ENCODE assay signal across 14 mouse cellular contexts in the genomic region with DNA sequence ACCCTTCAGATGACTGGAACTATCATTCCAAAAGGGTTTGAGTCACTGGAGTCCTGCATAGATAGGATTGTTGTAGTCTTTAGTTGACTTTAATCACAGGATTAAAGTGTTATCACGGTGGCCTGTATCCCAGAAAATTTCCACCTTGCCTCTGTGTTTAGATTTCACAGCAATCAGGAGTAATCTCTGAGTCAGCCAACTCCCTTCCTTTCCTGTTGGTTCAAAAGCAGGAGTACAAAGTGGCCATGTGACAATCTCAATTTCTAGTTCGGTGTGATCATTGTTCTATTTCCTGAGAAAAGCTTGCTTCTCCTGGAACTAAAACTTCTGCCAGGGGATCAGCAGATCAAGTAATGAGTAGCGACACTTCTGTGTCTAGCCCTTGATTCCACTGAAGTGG.
"Had no signal": no experiment of that assay in that cellular context is flagged by ENCODE, and none has a peak within 500 bp of the region (broad histone marks: within the 10 kb centered on the region; RNA-seq: fewer than 3 reads in every experiment).

No protein-coding gene starts in this region.

- H3K27me3 ChIP-seq: limb, embryonic 13.5 days; liver, embryonic 12.5 days; liver, embryonic 15.5 days; megakaryocyte, embryonic 14.5 days; midbrain, embryonic 13.5 days had no signal

- H3K9me3 ChIP-seq: limb, embryonic 10.5 days; limb, embryonic 13.5 days; liver, embryonic 12.5 days; liver, embryonic 15.5 days; megakaryocyte, embryonic 14.5 days; midbrain, embryonic 10.5 days; midbrain, embryonic 13.5 days had no signal

- H3K9ac ChIP-seq: limb, embryonic 13.5 days; liver, embryonic 12.5 days; liver, embryonic 15.5 days; midbrain, embryonic 13.5 days had no signal

- DNase-seq: kidney, adult 2 months; kidney, postnatal 25 days; liver; thymus, adult 18-20 months; thymus, postnatal 36 days had no signal

- H3K4me2 ChIP-seq: limb, embryonic 13.5 days; liver, embryonic 12.5 days; liver, embryonic 15.5 days; midbrain, embryonic 13.5 days had no signal

- H3K36me3 ChIP-seq: limb, embryonic 10.5 days; limb, embryonic 13.5 days; liver, embryonic 12.5 days; liver, embryonic 15.5 days; midbrain, embryonic 10.5 days; midbrain, embryonic 13.5 days had no signal

- H3K27ac ChIP-seq: kidney, postnatal 0 days; limb, embryonic 10.5 days; limb, embryonic 13.5 days; liver, embryonic 12.5 days; liver, embryonic 15.5 days; midbrain, embryonic 10.5 days; midbrain, embryonic 13.5 days had no signal

- H3K4me1 ChIP-seq: liver, embryonic 12.5 days; liver, embryonic 15.5 days; megakaryocyte, embryonic 14.5 days; midbrain, embryonic 10.5 days; midbrain, embryonic 13.5 days had no signal

- ATAC-seq: liver, embryonic 12.5 days; midbrain, embryonic 13.5 days; midbrain, embryonic 16.5 days had no signal

- H3K4me3 ChIP-seq: limb, embryonic 10.5 days; limb, embryonic 13.5 days; liver, embryonic 12.5 days; liver, embryonic 15.5 days; megakaryocyte, embryonic 14.5 days; midbrain, embryonic 10.5 days; midbrain, embryonic 13.5 days had no signal
